Mouse (Mus musculus): ENCODE measurements around the gene Rhox2g.
"Not testable (repeated sequence)": the region's sequence is repeated elsewhere in the genome, so short reads cannot be mapped to it uniquely, and the experiment has no call there.

- not testable (repeated sequence) for TF ChIP-seq CTCF (IDR thresholded peaks at IDR 0.05; ENCODE audit: borderline replicate concordance, insufficient read depth, low read depth, low read length); POLR2A (IDR thresholded peaks at IDR 0.05; ENCODE audit: borderline replicate concordance, insufficient read depth, low read length)
These were observed 14.8 kb downstream of the Rhox2g start, which contains the start of gene Rhox3g for GRCm38 (mm10) chrX:37628512-37628911.
